ENCODE assay signal across 9 mouse cellular contexts in the genomic region with DNA sequence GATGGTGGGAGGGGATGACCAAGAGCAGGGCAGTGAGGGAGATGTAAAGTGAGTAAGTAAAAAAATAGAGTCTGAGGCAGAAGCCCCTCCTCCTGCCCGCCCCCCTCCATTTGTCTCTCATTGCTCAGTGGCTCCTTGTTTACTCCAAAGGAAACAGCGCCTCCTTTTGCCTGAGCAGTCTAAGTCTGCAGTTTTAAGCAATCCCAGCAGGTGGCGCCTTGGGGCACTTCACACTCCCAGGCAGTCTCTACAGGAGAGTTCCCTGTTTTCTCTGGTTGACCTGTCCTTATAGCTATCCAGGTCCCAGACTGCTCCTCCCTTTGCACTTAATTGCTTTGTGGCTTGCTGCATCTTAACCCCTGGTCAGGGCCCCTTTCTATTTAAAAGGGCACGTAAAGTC. TPM values are rescaled to one million over a fixed set of nuclear protein-coding genes. Genes with fewer than 3 reads are reported as not detected.
DNase-seq lines count a peak whose midpoint lies in the region; ATAC-seq and TF ChIP-seq lines count a peak whose summit lies in the region.
"Had no signal": no experiment of that assay in that cellular context is flagged by ENCODE, and none has a peak within 500 bp of the region (broad histone marks: within the 10 kb centered on the region; RNA-seq: fewer than 3 reads in every experiment).

No protein-coding gene starts in this region.

- H3K9ac ChIP-seq in liver, embryonic 12.5 days, result no peak overlapping the region
- no peak overlapping the region for H3K9ac ChIP-seq in liver, adult 2 months (ENCODE audit: low read depth, low read length)
- H3K9ac ChIP-seq: midbrain, embryonic 12.5 days had no signal

- WGBS in liver, embryonic 12.5 days (ENCODE audit: insufficient replicate concordance), result 44% methylated on average over 4 of the region's 4 CpGs
- 76% methylated on average over 4 of the region's 4 CpGs for WGBS in liver, adult 2 months

- no peak overlapping the region for H3K27ac ChIP-seq in liver, embryonic 12.5 days
- H3K27ac ChIP-seq in liver, adult 2 months (replicated peaks; ENCODE audit: insufficient read depth, low read depth, low read length), result no peak overlapping the region
- H3K27ac ChIP-seq: midbrain, embryonic 12.5 days had no signal

- no peak overlapping the region for H3K4me3 ChIP-seq in liver, embryonic 12.5 days
- H3K4me3 ChIP-seq in liver, adult 2 months (ENCODE audit: insufficient read depth, low read depth, low read length), result no peak overlapping the region
- H3K4me3 ChIP-seq: midbrain, embryonic 12.5 days had no signal

- H3K4me2 ChIP-seq in liver, embryonic 12.5 days, result no peak overlapping the region
- H3K4me2 ChIP-seq: midbrain, embryonic 12.5 days had no signal

- no peaks in the 10 kb centered on the region; the same call in 1 of the 2 replicates for H3K9me3 ChIP-seq in liver, embryonic 12.5 days (replicated peaks)
- H3K9me3 ChIP-seq: midbrain, embryonic 12.5 days had no signal

- no peaks in the 10 kb centered on the region for H3K36me3 ChIP-seq in liver, embryonic 12.5 days
- H3K36me3 ChIP-seq in liver, adult 2 months (ENCODE audit: control insufficient read depth, insufficient read depth, low read length), result no peaks in the 10 kb centered on the region
- H3K36me3 ChIP-seq: midbrain, embryonic 12.5 days had no signal

- TF ChIP-seq CTCF in liver, adult 2 months (IDR thresholded peaks at IDR 0.05; ENCODE audit: low read depth, low read length), result peak; percentile 74

- DNase-seq in liver (peak; percentile 62), R1 (ENCODE audit: low read depth, low spot score) (peak; percentile 94)
- DNase-seq in cerebellum, postnatal 25 days, result peak; percentile 75 to 81
- DNase-seq in heart, postnatal 4 days, result peak; percentile 76
- DNase-seq in liver, adult 2 months (ENCODE audit: extremely low read depth, low read depth, low spot score), result peak; percentile 53
- peak; percentile 83 for DNase-seq in retina, embryonic 14.5 days (ENCODE audit: low spot score)

- ATAC-seq in liver, embryonic 12.5 days, result no peak
- ATAC-seq in monocyte, adult 5-6 weeks (replicated peaks; ENCODE audit: insufficient number of reproducible peaks, low FRiP score, low TSS enrichment, poor library complexity, severe bottlenecking), result no peak; the same call in 1 of the 2 replicates

- H3K27me3 ChIP-seq in liver, embryonic 12.5 days (replicated peaks), result no peaks in the 10 kb centered on the region
- H3K27me3 ChIP-seq in liver, adult 2 months (ENCODE audit: control insufficient read depth, insufficient read depth, low read length), result no peaks in the 10 kb centered on the region
- H3K27me3 ChIP-seq: midbrain, embryonic 12.5 days had no signal

- TF ChIP-seq POLR2A in liver, adult 2 months (IDR thresholded peaks at IDR 0.05; ENCODE audit: extremely low read depth, insufficient read depth, low read length), result no peak

- no peaks in the 10 kb centered on the region for H3K79me2 ChIP-seq in liver, adult 2 months (ENCODE audit: control insufficient read depth, insufficient read depth, low read length)

- H3K4me1 ChIP-seq in liver, embryonic 12.5 days, result peaks cover 6% of the 10 kb centered on the region
- peaks cover 3% of the 10 kb centered on the region; the same call in 1 of the 2 replicates for H3K4me1 ChIP-seq in liver, adult 2 months (ENCODE audit: control insufficient read depth, insufficient read depth, low read length)

RNA-seq across cellular contexts. Expression of a gene that starts 44.0 kb away (rescaled TPM):
- 4.4 and 5.4 TPM in 2 replicates for polyA plus RNA-seq in liver, embryonic 12.5 days (2016; fragmentation: Nextera tagmentation; extraction: Ambion mirVana)
- total RNA-seq in heart, postnatal 4 days (2021), result 10 to 100 TPM; 10.8 to 11.6 TPM
- total RNA-seq in liver, adult 2 months (2014; rRNA removed), result 1.4 and 3.6 TPM in 2 replicates
- polyA plus RNA-seq in liver, adult 2 months (2012; rRNA removed), result 1.8 and 4.7 TPM in 2 replicates
- 7.3 to 22.9 TPM (median 9.3 TPM) in 3 replicates for total RNA-seq in monocyte, adult 5-6 weeks (2017)

RNA-seq across cellular contexts. Expression of a gene that starts 53.4 kb away (rescaled TPM):
- polyA plus RNA-seq in liver, embryonic 12.5 days (2016; fragmentation: Nextera tagmentation; extraction: Ambion mirVana), result 0.25 and 0.32 TPM in 2 replicates
- 1 to 10 TPM; 1.7 to 2.4 TPM for total RNA-seq in heart, postnatal 4 days (2021)
- not detected in 2 replicates for total RNA-seq in liver, adult 2 months (2014; rRNA removed)
- not detected in 2 replicates for polyA plus RNA-seq in liver, adult 2 months (2012; rRNA removed)
- 1.2 TPM in 1 of 3 replicates, not detected in the others for total RNA-seq in monocyte, adult 5-6 weeks (2017)

RNA-seq across cellular contexts. Expression of a gene that starts 55.4 kb away (rescaled TPM):
- polyA plus RNA-seq in liver, embryonic 12.5 days (2016; fragmentation: Nextera tagmentation; extraction: Ambion mirVana), result 5.6 and 6.1 TPM in 2 replicates
- total RNA-seq in heart, postnatal 4 days (2021), result 10 to 100 TPM in 1 of 2 experiments, 1 to 10 TPM in 1; 9.2 to 11.3 TPM
- 9.1 and 12.6 TPM in 2 replicates for total RNA-seq in liver, adult 2 months (2014; rRNA removed)
- polyA plus RNA-seq in liver, adult 2 months (2012; rRNA removed), result 51.1 and 66.9 TPM in 2 replicates
- total RNA-seq in monocyte, adult 5-6 weeks (2017), result not detected in 3 replicates

Comparison
In these comparisons a context has a peak if more than half of its experiments do, and no peak if none do; other contexts are left out.
1. RNA of a gene that starts 55.4 kb away (total RNA-seq): 9.2 to 11.3 TPM in heart, postnatal 4 days and 9.1 to 12.6 TPM in liver, adult 2 months; not detected in monocyte, adult 5-6 weeks; every median in the first group is over 10 times any median in the second.
2. Peak in every context shown above with its lines, with median percentiles within 50 percentile points of each other: DNase-seq.